Mouse (Mus musculus): ENCODE results near the gene Jph3.
A peak's percentile ranks its signal among the peaks of the same experiment; 100 is the strongest.

- TF ChIP-seq POLR2A (IDR thresholded peaks at IDR 0.05; ENCODE audit: low read depth, low read length), result no peak
- peak; percentile 76 for TF ChIP-seq CTCF (conservative IDR thresholded peaks at IDR 0.05; ENCODE audit: insufficient read depth, insufficient read length, low read depth, low read length)
Observed at GRCm38 (mm10) chr8:121751407-121751806, 22.0 kb downstream of the Jph3 start.

All from kidney, adult 2 months (tissue).